Mouse (Mus musculus) heart, embryonic 14.5 days (tissue): ENCODE measurements at regions not wholly inside any gene's neighbourhood (a gene's known extent, or its start where the extent isn't known, plus 50 kb on each side); places are given as distances from the start of the nearest gene placed in this dataset.
"Not testable (repeated sequence)": the region's sequence is repeated elsewhere in the genome, so short reads cannot be mapped to it uniquely, and the experiment has no call there.

Experiments used
- ATAC-seq: fragments of 200-750 bp; cut with Nextera tagmentation; 2 replicates; pipeline ENCODE4 v1.8.0; 2017; ENCODE audit warnings: low read depth, moderate TSS enrichment; ENCODE audit not compliant: insufficient number of reproducible peaks, insufficient read depth, low FRiP score
- H3K27ac ChIP-seq, 2 experiments: fragments of 200-500 bp in 1 of 2; fragments of 300-500 bp in 1 of 2; sonication (generic) in 1 of 2; replicated peaks in 1 of 2; 2 replicates each; pipeline ENCODE4 v1.5.1; 2012 to 2014; ENCODE audit warnings: low read depth in 2 of 2, low read length in 2 of 2, control low read depth in 1 of 2, mild to moderate bottlenecking in 1 of 2, mixed read lengths in 1 of 2; ENCODE audit not compliant: control insufficient read depth in 1 of 2, insufficient read depth in 1 of 2
- H3K27me3 ChIP-seq: fragments of 300-500 bp; sonication (generic); 2 replicates; pipeline ENCODE4 v1.6.1; 2014; ENCODE audit warnings: mild to moderate bottlenecking, low read length, control low read depth; ENCODE audit not compliant: control insufficient read depth, insufficient read depth
- H3K36me3 ChIP-seq: fragments of 300-500 bp; sonication (generic); 2 replicates; pipeline ENCODE4 v1.6.1; 2014; ENCODE audit warnings: mild to moderate bottlenecking, control low read depth, low read length, mixed read lengths; ENCODE audit not compliant: control insufficient read depth, insufficient read depth
- H3K4me1 ChIP-seq, 2 experiments: fragments of 200-500 bp in 1 of 2; fragments of 300-500 bp in 1 of 2; sonication (generic) in 1 of 2; 2 replicates each; pipeline ENCODE4 v1.6.1; 2012 to 2014; ENCODE audit warnings: low read length in 2 of 2, control low read depth in 1 of 2, mixed read lengths in 1 of 2; ENCODE audit not compliant: control insufficient read depth in 2 of 2, insufficient read depth in 2 of 2
- H3K4me2 ChIP-seq: fragments of 300-500 bp; sonication (generic); 2 replicates; pipeline ENCODE4 v1.6.1; 2014; ENCODE audit warnings: mild to moderate bottlenecking, low read length
- H3K4me3 ChIP-seq, 2 experiments: fragments of 200-500 bp in 1 of 2; fragments of 300-500 bp in 1 of 2; sonication (generic) in 1 of 2; 2 replicates each; pipeline ENCODE4 v1.5.1; 2012 to 2014; ENCODE audit warnings: low read length in 2 of 2, mild to moderate bottlenecking in 2 of 2, control low read depth in 1 of 2, low read depth in 1 of 2, moderate library complexity in 1 of 2; ENCODE audit not compliant: control insufficient read depth in 1 of 2, insufficient read depth in 1 of 2
- H3K9ac ChIP-seq: fragments of 300-500 bp; sonication (generic); 2 replicates; pipeline ENCODE4 v1.6.1; 2014; ENCODE audit warnings: mild to moderate bottlenecking, low read length
- H3K9me3 ChIP-seq: fragments of 300-500 bp; sonication (generic); 2 replicates; pipeline ENCODE4 v1.6.1; 2016; ENCODE audit warnings: low read length, control low read depth; ENCODE audit not compliant: control insufficient read depth
- WGBS: fragments of 180-500 bp; shearing (Covaris S2); extraction: QIAGEN DNeasy Blood & Tissue Kit; methylation state at CpG from one replicate; pipeline ENCODE4 v1.1.7; 2014; 5-methylcytosine and 5-hydroxymethylcytosine counted together

DNA sequence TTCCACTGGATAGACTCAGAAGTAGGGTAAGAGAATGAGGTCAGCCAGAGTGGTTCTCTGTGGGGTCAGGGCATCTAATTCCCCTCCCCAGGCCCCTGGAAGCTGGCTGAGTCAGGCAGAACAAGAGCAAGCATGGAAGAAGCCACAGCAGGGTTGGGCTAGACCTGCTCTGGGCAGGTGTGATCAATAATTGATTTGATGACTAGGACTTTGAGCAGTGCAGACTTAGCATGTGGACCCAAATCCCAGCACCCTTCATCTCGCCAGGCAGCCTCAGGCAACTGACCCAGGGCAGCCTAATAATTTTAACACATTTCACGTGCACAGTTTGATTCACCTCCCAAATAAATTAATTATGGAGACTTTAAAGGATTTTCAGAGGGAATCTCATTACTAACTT is 67.2 kb downstream of the Qdpr start:
- Histone ChIP-seq H3K4me1 (no peaks in the 10 kb centered on the region), H3K4me3 (no peak overlapping the region), H3K27ac (no peak overlapping the region), H3K36me3 (no peaks in the 10 kb centered on the region), H3K27me3 (no peaks in the 10 kb centered on the region), H3K9ac (no peak overlapping the region), H3K9me3 (no peaks in the 10 kb centered on the region), H3K4me2 (no peak overlapping the region)
- 73% methylated on average over 2 of the region's 2 CpGs for WGBS
- ATAC-seq, result no peak

GRCm38 (mm10) chr5:45378486-45378885 is 71.5 kb downstream of the Qdpr start:
- Histone ChIP-seq H3K9ac (no peak overlapping the region), H3K9me3 (no peaks in the 10 kb centered on the region), H3K27me3 (no peaks in the 10 kb centered on the region), H3K27ac (no peak overlapping the region), H3K36me3 (no peaks in the 10 kb centered on the region), H3K4me3 (no peak overlapping the region), H3K4me2 (no peak overlapping the region), H3K4me1 (no peaks in the 10 kb centered on the region)
- 12% methylated on average over 2 of the region's 2 CpGs for WGBS
- no peak for ATAC-seq

- H3K4me3 ChIP-seq, result no peak overlapping the region
- no peak overlapping the region for H3K27ac ChIP-seq
- ATAC-seq, result no peak
- H3K4me1 ChIP-seq, result no peaks in the 10 kb centered on the region
- H3K4me2 ChIP-seq, result no peak overlapping the region
- 67% methylated on average over 2 of the region's 2 CpGs for WGBS
- no peaks in the 10 kb centered on the region for H3K27me3 ChIP-seq
- H3K36me3 ChIP-seq, result no peaks in the 10 kb centered on the region
- no peaks in the 10 kb centered on the region for H3K9me3 ChIP-seq
- H3K9ac ChIP-seq, result no peak overlapping the region
Observed at GRCm38 (mm10) chr5:45373069-45373468, 77.0 kb downstream of the Qdpr start.

DNA sequence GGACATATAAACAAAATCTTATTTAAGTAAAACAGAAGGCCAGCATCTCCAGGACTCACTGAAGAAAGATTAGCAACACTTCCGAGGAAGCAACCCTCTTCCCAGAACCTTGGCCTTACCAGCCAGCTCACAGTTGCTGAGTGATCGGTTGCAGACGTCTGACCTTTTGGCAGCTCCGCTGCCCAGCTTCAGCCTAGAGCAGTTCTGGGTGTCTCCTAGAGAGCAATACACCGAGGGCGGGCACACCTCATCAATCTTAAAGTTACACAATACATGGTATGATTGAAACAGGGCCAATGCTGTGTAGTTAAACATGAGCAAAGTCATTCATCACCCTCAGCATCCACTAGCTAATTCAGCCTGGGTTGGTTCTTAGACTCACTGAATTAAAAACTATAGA is 81.6 kb downstream of the Qdpr start:
- Histone ChIP-seq H3K27ac (no peak overlapping the region), H3K27me3 (no peaks in the 10 kb centered on the region), H3K4me1 (no peaks in the 10 kb centered on the region), H3K9me3 (no peaks in the 10 kb centered on the region), H3K9ac (no peak overlapping the region), H3K4me3 (no peak overlapping the region), H3K36me3 (no peaks in the 10 kb centered on the region), H3K4me2 (no peak overlapping the region)
- ATAC-seq, result no peak
- 45% methylated on average over 6 of the region's 6 CpGs for WGBS

DNA sequence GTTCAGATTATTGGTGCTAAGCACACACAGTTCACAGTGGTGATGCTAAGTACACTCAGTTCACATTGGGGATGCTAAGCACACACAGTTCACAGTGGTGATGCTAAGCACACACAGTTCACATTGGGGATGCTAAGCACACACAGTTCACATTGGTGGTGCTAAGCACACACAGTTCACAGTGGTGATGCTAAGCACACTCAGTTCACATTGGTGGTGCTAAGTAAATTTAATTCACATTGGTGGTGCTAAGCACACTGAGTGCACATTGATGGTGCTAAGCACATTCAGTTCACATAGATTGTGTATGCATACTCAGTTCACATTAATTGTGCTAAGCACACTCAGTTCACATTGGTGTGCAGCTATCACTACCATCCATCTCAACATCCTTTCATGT is 89.8 kb downstream of the Qdpr start:
- no peak overlapping the region for H3K9ac ChIP-seq
- no peak for ATAC-seq
- no peaks in the 10 kb centered on the region for H3K36me3 ChIP-seq

GRCm38 (mm10) chr5:45340411-45340810 is 109.6 kb downstream of the Qdpr start:
- no peak for ATAC-seq
- no peak overlapping the region for H3K9ac ChIP-seq
- no peaks in the 10 kb centered on the region for H3K9me3 ChIP-seq
- no peaks in the 10 kb centered on the region for H3K27me3 ChIP-seq
- no peaks in the 10 kb centered on the region for H3K36me3 ChIP-seq
- no peak overlapping the region for H3K4me3 ChIP-seq
- 77% methylated on average over 3 of the region's 3 CpGs for WGBS
- H3K4me2 ChIP-seq, result no peak overlapping the region
- H3K4me1 ChIP-seq, result no peaks in the 10 kb centered on the region
- H3K27ac ChIP-seq, result no peak overlapping the region

More for the DNA sequence above, 89.8 kb downstream of the Qdpr start:
- Histone ChIP-seq H3K4me2 (no peak overlapping the region), H3K27ac (no peak overlapping the region), H3K27me3 (no peaks in the 10 kb centered on the region), H3K4me3 (no peak overlapping the region), H3K9me3 (no peaks in the 10 kb centered on the region), H3K4me1 (no peaks in the 10 kb centered on the region)

DNA sequence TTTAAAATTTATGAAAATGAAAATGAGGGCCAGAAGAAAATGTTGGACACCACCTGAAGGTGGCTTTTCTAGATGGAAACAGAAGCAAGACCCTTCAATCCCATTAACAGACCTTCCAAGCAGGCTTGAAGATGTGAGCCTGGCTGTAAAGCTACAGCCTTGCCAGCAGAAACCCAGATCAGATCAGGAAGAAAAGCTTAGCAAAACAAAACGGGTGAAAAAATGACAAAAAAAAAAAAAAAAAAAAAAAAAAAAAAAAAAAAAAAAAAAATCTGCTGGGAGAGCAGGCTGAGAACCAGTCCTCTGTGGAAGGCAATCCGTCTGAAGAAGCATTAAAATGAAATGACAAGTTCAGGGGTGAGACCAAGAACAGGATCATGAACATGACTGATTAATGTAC is 113.2 kb downstream of the Qdpr start:
- Histone ChIP-seq H3K36me3 (no peaks in the 10 kb centered on the region), H3K4me1 (no peaks in the 10 kb centered on the region), H3K27ac (no peak overlapping the region), H3K4me2 (no peak overlapping the region), H3K9me3 (no peaks in the 10 kb centered on the region), H3K27me3 (no peaks in the 10 kb centered on the region), H3K4me3 (no peak overlapping the region), H3K9ac (no peak overlapping the region)
- WGBS, result 51% methylated on average over 2 of the region's 2 CpGs
- ATAC-seq, result no peak

DNA sequence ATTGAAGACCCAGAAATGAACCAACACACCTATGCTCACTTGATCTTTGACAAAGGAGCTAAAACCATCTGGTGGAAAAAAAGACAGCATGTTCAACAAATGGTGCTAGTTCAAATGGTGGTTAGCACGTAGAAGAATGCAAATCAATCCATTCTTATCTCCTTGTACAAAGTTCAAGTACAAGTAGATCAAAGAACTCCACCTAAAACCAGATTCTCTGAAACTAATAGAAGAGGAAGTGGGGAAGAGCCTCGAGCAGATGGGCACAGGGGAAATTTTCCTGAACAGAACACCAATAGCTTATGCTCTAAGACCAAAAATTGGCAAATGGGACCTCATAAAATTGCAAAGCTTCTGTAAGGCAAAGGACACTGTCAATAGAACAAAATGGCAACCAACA is 125.6 kb downstream of the Qdpr start:
- not testable (repeated sequence) for H3K27ac ChIP-seq, H3K27me3 ChIP-seq, H3K9me3 ChIP-seq, H3K4me2 ChIP-seq, ATAC-seq, H3K36me3 ChIP-seq, H3K4me3 ChIP-seq, H3K9ac ChIP-seq, H3K4me1 ChIP-seq
- 37% methylated on average over 2 of the region's 2 CpGs for WGBS
